Comparison of ENCODE assay signal across 8 mouse cellular contexts in the genomic region with DNA sequence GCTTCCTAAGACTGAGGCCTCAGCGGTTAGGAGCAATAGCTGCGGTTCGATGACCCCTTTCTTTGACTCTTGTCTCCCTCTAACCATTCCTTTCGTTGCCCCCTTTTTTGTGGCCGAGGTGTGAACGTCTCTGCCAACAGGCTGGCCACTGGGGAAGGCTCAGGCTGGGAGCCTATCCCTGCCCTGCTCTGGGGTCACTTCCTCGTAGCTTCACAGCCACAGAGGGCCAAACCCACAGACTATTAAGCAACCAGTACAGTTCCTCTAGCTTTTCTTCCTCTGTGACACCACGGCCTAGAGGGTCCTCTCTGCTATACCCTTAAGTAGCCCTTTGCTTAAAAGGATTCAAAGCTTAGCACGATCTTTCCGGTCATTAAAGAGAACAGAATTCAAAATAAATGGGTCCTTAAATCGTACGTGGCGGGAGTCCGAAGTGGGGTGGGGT. TPM values are rescaled to one million over a fixed set of nuclear protein-coding genes. Genes with fewer than 3 reads are reported as not detected.
DNase-seq lines count a peak whose midpoint lies in the region; ATAC-seq and TF ChIP-seq lines count a peak whose summit lies in the region.

No protein-coding gene starts in this region.

- peaks cover 65% of the 10 kb centered on the region for H3K4me1 ChIP-seq in E14TG2a.4 (replicated peaks; ENCODE audit: low read depth, low read length)
- H3K4me1 ChIP-seq in forebrain, embryonic 14.5 days (ENCODE audit: control insufficient read depth, insufficient read depth, low read length), result peaks cover 3% of the 10 kb centered on the region; the same call in 1 of the 2 replicates
- H3K4me1 ChIP-seq in kidney, embryonic 15.5 days, result peaks cover 59% of the 10 kb centered on the region

- H3K9ac ChIP-seq in forebrain, embryonic 14.5 days (ENCODE audit: low read length), result peak overlapping the region; percentile 95
- H3K9ac ChIP-seq in kidney, embryonic 15.5 days, result peak overlapping the region; percentile 98

- H3K9me3 ChIP-seq in E14TG2a.4 (ENCODE audit: low read length), result no peaks in the 10 kb centered on the region
- H3K9me3 ChIP-seq in forebrain, embryonic 14.5 days (replicated peaks; ENCODE audit: control insufficient read depth, low read length), result no peaks in the 10 kb centered on the region
- H3K9me3 ChIP-seq in kidney, embryonic 15.5 days (replicated peaks), result no peaks in the 10 kb centered on the region

- ATAC-seq in forebrain, embryonic 14.5 days, result peak; percentile 44; the same call in 1 of the 2 replicates
- ATAC-seq in kidney, embryonic 15.5 days (replicated peaks; ENCODE audit: low FRiP score), result peak; percentile 57

- 0 out of 2 replicates have a peak overlapping the region, but pooled peaks have one; percentile 30 for H3K27ac ChIP-seq in forebrain, embryonic 14.5 days (ENCODE audit: low read depth, low read length)
- H3K27ac ChIP-seq in kidney, embryonic 15.5 days, result peak overlapping the region; percentile 71
- H3K27ac ChIP-seq in macrophage, result peak overlapping the region; percentile 95

- H3K4me3 ChIP-seq in E14TG2a.4 (replicated peaks; ENCODE audit: low read length) (peak overlapping the region; percentile 87; the same call in 1 of the 2 replicates), macrophage (ENCODE audit: inconsistent target) (peak overlapping the region; percentile 21; the same call in 1 of the 2 replicates)
- peak overlapping the region; percentile 84 for H3K4me3 ChIP-seq in forebrain, embryonic 14.5 days (ENCODE audit: low read depth, low read length)
- H3K4me3 ChIP-seq in kidney, embryonic 15.5 days (replicated peaks), result peak overlapping the region; percentile 94

- H3K79me2 ChIP-seq in macrophage (ENCODE audit: inconsistent target), result peaks cover 43% of the 10 kb centered on the region

- WGBS in forebrain, embryonic 14.5 days, result 16% methylated on average over 14 of the region's 14 CpGs
- WGBS in kidney, embryonic 15.5 days, result 12% methylated on average over 14 of the region's 14 CpGs
- WGBS in macrophage (ENCODE audit: missing documents), result 1% methylated on average over 14 of the region's 14 CpGs

- DNase-seq in adrenal gland, postnatal 10 days, result peak; percentile 40
- no peak for DNase-seq in adrenal gland, postnatal 4 days (ENCODE audit: low spot score in 2 of 2)
- DNase-seq in forebrain, embryonic 14.5 days (ENCODE audit: low spot score), result no peak
- DNase-seq in spleen, postnatal 4 days (ENCODE audit: low spot score in 2 of 2), result peak; percentile 69 to 81
- no peak for DNase-seq in right cerebral cortex, postnatal 36 days (ENCODE audit: low spot score in 2 of 2)

- no peak for TF ChIP-seq CTCF in E14TG2a.4 (conservative IDR thresholded peaks at IDR 0.05; ENCODE audit: low read length)

- peak overlapping the region; percentile 76 for H3K4me2 ChIP-seq in forebrain, embryonic 14.5 days (ENCODE audit: low read length)
- peak overlapping the region; percentile 83 for H3K4me2 ChIP-seq in kidney, embryonic 15.5 days

- H3K36me3 ChIP-seq in E14TG2a.4 (ENCODE audit: insufficient read depth, low read length) (no peaks in the 10 kb centered on the region), macrophage (ENCODE audit: inconsistent target) (peaks cover 5% of the 10 kb centered on the region; the same call in 1 of the 2 replicates)
- H3K36me3 ChIP-seq in forebrain, embryonic 14.5 days (ENCODE audit: control insufficient read depth, insufficient read depth, low read length), result no peaks in the 10 kb centered on the region
- no peaks in the 10 kb centered on the region for H3K36me3 ChIP-seq in kidney, embryonic 15.5 days

- H3K27me3 ChIP-seq in E14TG2a.4 (ENCODE audit: insufficient read depth, low read length), result peaks cover 36% of the 10 kb centered on the region
- H3K27me3 ChIP-seq in forebrain, embryonic 14.5 days (replicated peaks; ENCODE audit: control insufficient read depth, insufficient read depth, low read length), result no peaks in the 10 kb centered on the region
- H3K27me3 ChIP-seq in kidney, embryonic 15.5 days, result 0 out of 2 replicates have a peak, but pooled peaks cover 3% of the 10 kb centered on the region

RNA-seq across cellular contexts. Expression of gene Ifngr2, which starts 0.5 kb away (rescaled TPM):
- 10 to 100 TPM; 27.5 to 31.9 TPM for total RNA-seq in adrenal gland, postnatal 10 days (2021)
- total RNA-seq in adrenal gland, postnatal 4 days (2021), result 10 to 100 TPM; 38.5 to 40.9 TPM
- polyA plus RNA-seq in forebrain, embryonic 14.5 days (2014; fragmentation: Nextera tagmentation; extraction: Ambion mirVana), result 77.3 and 100 TPM in 2 replicates
- polyA plus RNA-seq in kidney, embryonic 15.5 days (2015; fragmentation: Nextera tagmentation; extraction: Ambion mirVana), result 52.0 and 55.9 TPM in 2 replicates
- 10 to 100 TPM; 29.9 to 65.9 (median 45.2) TPM for total RNA-seq in macrophage (2018; cell fraction: chromatin; rRNA removed)
- total RNA-seq in macrophage (2018; cell fraction: cytosol; rRNA removed), result 100 to 1,000 TPM in 21 of 26 experiments, 10 to 100 TPM in 5; 91.2 to 131 (median 118) TPM
- total RNA-seq in macrophage (2018; cell fraction: nucleus; rRNA removed), result 100 to 1,000 TPM in 3 of 26 experiments, 10 to 100 TPM in 23; 53.5 to 110 (median 76.6) TPM
- 53.8 to 84.8 TPM (median 83.9 TPM) in 3 replicates for polyA plus RNA-seq in macrophage (2018)

RNA-seq across cellular contexts. Expression of gene Tmem50b, which starts 51.2 kb away (rescaled TPM):
- total RNA-seq in adrenal gland, postnatal 10 days (2021), result 10 to 100 TPM; 33.8 to 38.3 TPM
- 10 to 100 TPM; 29.2 to 29.8 TPM for total RNA-seq in adrenal gland, postnatal 4 days (2021)
- 105 and 111 TPM in 2 replicates for polyA plus RNA-seq in forebrain, embryonic 14.5 days (2014; fragmentation: Nextera tagmentation; extraction: Ambion mirVana)
- polyA plus RNA-seq in kidney, embryonic 15.5 days (2015; fragmentation: Nextera tagmentation; extraction: Ambion mirVana), result 35.6 and 35.8 TPM in 2 replicates
- 10 to 100 TPM in 4 of 26 experiments, 1 to 10 TPM in 22; 2.1 to 25.5 (median 6.7) TPM for total RNA-seq in macrophage (2018; cell fraction: chromatin; rRNA removed)
- 10 to 100 TPM; 18.3 to 42.3 (median 27.8) TPM for total RNA-seq in macrophage (2018; cell fraction: cytosol; rRNA removed)
- 10 to 100 TPM; 11.6 to 43.2 (median 22.6) TPM for total RNA-seq in macrophage (2018; cell fraction: nucleus; rRNA removed)
- 30.7 to 45.3 TPM (median 34.4 TPM) in 3 replicates for polyA plus RNA-seq in macrophage (2018)

Comparison
In these comparisons a context has a peak if more than half of its experiments do, and no peak if none do; other contexts are left out.
1. DNase-seq: peak in adrenal gland, postnatal 10 days (single experiment) and spleen, postnatal 4 days (2 of 2); none in adrenal gland, postnatal 4 days (0 of 2), forebrain, embryonic 14.5 days (single experiment) and right cerebral cortex, postnatal 36 days (0 of 2).
2. H3K4me3 ChIP-seq: peak in every context shown above with its lines; median percentile 94 in kidney, embryonic 15.5 days; 87 in E14TG2a.4; 84 in forebrain, embryonic 14.5 days; 21 in macrophage.
3. H3K27ac ChIP-seq: peak in every context shown above with its lines; median percentile 95 in macrophage; 71 in kidney, embryonic 15.5 days; 30 in forebrain, embryonic 14.5 days.